Comparison of ENCODE assay signal across 16 mouse cellular contexts in the genomic region with DNA sequence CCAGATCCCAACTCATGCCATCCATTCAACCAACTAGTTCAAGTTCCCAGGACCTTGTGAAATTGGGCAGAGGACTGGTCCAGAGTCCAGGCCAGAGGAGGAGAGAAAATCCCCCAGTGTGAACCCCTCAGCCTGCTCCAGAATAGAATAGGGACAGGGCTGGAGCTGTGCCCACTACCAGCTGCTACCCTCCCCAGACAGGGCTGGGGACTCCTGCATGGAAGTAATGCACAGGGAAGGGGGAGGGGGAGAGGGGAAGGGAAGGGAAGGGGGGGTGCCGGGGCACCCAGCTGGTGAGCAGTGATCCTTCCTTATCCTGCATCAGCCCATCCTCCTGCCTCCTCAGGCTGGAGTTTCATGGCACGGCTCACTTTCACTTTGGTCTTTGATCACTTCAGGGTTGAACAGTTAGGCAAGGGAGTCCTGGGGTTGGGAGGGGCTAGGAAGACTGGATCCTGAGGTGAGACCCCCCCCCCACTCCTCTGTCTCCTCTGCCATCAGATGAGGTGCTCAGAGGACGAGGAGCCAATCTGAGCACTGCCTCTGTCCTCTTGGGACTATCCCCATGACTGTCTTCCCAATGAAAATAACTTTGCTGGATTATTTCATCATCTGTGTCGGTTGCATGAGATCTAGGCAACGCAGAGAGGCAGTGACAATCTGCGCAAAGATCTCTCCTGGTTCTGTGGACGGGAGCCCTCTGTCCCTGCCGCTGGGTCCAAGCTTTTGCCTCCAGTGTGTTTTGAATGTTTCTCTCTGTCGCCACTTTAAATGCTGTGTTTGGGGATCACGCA. TPM values are rescaled to one million over a fixed set of nuclear protein-coding genes. Genes with fewer than 3 reads are reported as not detected.
DNase-seq lines count a peak whose midpoint lies in the region; ATAC-seq and TF ChIP-seq lines count a peak whose summit lies in the region.
"Had no signal": no experiment of that assay in that cellular context is flagged by ENCODE, and none has a peak within 500 bp of the region (broad histone marks: within the 10 kb centered on the region; RNA-seq: fewer than 3 reads in every experiment).

No protein-coding gene starts in this region.

- WGBS in kidney, postnatal 0 days, result 48% methylated on average over 10 of the region's 10 CpGs
- 44% methylated on average over 10 of the region's 10 CpGs for WGBS in liver, embryonic 12.5 days (ENCODE audit: insufficient replicate concordance)

- no peaks in the 10 kb centered on the region for H3K9me3 ChIP-seq in kidney, postnatal 0 days (replicated peaks; ENCODE audit: low read length)
- H3K9me3 ChIP-seq in liver, embryonic 12.5 days (replicated peaks), result no peaks in the 10 kb centered on the region
- H3K9me3 ChIP-seq: embryonic facial prominence, embryonic 15.5 days; intestine, embryonic 15.5 days had no signal

- H3K36me3 ChIP-seq in kidney, postnatal 0 days (ENCODE audit: insufficient read depth, low read length), result no peaks in the 10 kb centered on the region
- no peaks in the 10 kb centered on the region for H3K36me3 ChIP-seq in liver, embryonic 12.5 days
- H3K36me3 ChIP-seq: embryonic facial prominence, embryonic 15.5 days; intestine, embryonic 15.5 days had no signal

- intact Hi-C loops in heart, postnatal 14 days (cut with DNase I), result no loop called here

- H3K4me1 ChIP-seq in kidney, postnatal 0 days (replicated peaks; ENCODE audit: insufficient read depth, low read length), result 0 out of 2 replicates have a peak, but pooled peaks cover 11% of the 10 kb centered on the region
- no peaks in the 10 kb centered on the region for H3K4me1 ChIP-seq in liver, embryonic 12.5 days

- TF ChIP-seq CTCF in kidney, postnatal 0 days (IDR thresholded peaks at IDR 0.05; ENCODE audit: low read depth), result no peak

- peaks cover 15% of the 10 kb centered on the region for H3K27me3 ChIP-seq in kidney, postnatal 0 days (ENCODE audit: insufficient read depth, low read length)
- peaks cover 77% of the 10 kb centered on the region for H3K27me3 ChIP-seq in liver, embryonic 12.5 days (replicated peaks)

- peak; percentile 87 for DNase-seq in heart, adult 11 months
- DNase-seq in heart, postnatal 14 days, result no peak
- DNase-seq in kidney, postnatal 0 days (ENCODE audit: low spot score), result peak; percentile 57
- no peak for DNase-seq in kidney, postnatal 4 days
- DNase-seq in retina, postnatal 1 day, result peak; percentile 80
- DNase-seq in retina, embryonic 14.5 days (ENCODE audit: low spot score), result no peak
- DNase-seq in layer of hippocampus, postnatal 10 days (ENCODE audit: low spot score in 2 of 2), result no peak
- DNase-seq: adrenal gland, postnatal 36 days; gastrocnemius, postnatal 36 days; liver; lung, embryonic 14.5 days; right cerebral cortex, postnatal 14 days had no signal

- no peak overlapping the region for H3K27ac ChIP-seq in kidney, postnatal 0 days
- H3K27ac ChIP-seq in liver, embryonic 12.5 days, result no peak overlapping the region
- H3K27ac ChIP-seq: embryonic facial prominence, embryonic 15.5 days; intestine, embryonic 15.5 days; left cerebral cortex, adult 2 months had no signal

- H3K4me3 ChIP-seq in kidney, postnatal 0 days (replicated peaks; ENCODE audit: low read depth, low read length), result no peak overlapping the region
- H3K4me3 ChIP-seq in liver, embryonic 12.5 days, result no peak overlapping the region
- H3K4me3 ChIP-seq: embryonic facial prominence, embryonic 15.5 days; intestine, embryonic 15.5 days; left cerebral cortex, adult 2 months had no signal

- no peak overlapping the region for H3K9ac ChIP-seq in kidney, postnatal 0 days (ENCODE audit: low read depth, low read length)
- no peak overlapping the region for H3K9ac ChIP-seq in liver, embryonic 12.5 days
- H3K9ac ChIP-seq: embryonic facial prominence, embryonic 15.5 days; intestine, embryonic 15.5 days; lung, embryonic 14.5 days had no signal

- ATAC-seq in kidney, postnatal 0 days (replicated peaks; ENCODE audit: low FRiP score, low read depth), result 0 out of 2 replicates have a peak, but pooled peaks have one; percentile 17
- no peak for ATAC-seq in liver, embryonic 12.5 days
- ATAC-seq: intestine, embryonic 15.5 days had no signal

- H3K4me2 ChIP-seq in kidney, postnatal 0 days (ENCODE audit: low read length), result no peak overlapping the region
- H3K4me2 ChIP-seq in liver, embryonic 12.5 days, result no peak overlapping the region
- H3K4me2 ChIP-seq: embryonic facial prominence, embryonic 15.5 days; intestine, embryonic 15.5 days; lung, embryonic 14.5 days had no signal

RNA-seq across cellular contexts. Expression of gene Casz1, which starts 28.6 kb away (rescaled TPM):
- total RNA-seq in heart, postnatal 14 days (2021), result 10 to 100 TPM; 48.1 to 53.1 TPM
- polyA plus RNA-seq in kidney, postnatal 0 days (2015; fragmentation: Nextera tagmentation; extraction: Ambion mirVana), result 6.2 and 6.7 TPM in 2 replicates
- polyA plus RNA-seq in liver, embryonic 12.5 days (2016; fragmentation: Nextera tagmentation; extraction: Ambion mirVana), result 0.50 and 0.60 TPM in 2 replicates
- 1 to 10 TPM; 1.1 to 1.3 TPM for total RNA-seq in layer of hippocampus, postnatal 10 days (2021)

Comparison
In these comparisons a context has a peak if more than half of its experiments do, and no peak if none do; other contexts are left out.
1. DNase-seq: peak in heart, adult 11 months (single experiment), kidney, postnatal 0 days (single experiment) and retina, postnatal 1 day (single experiment); none in heart, postnatal 14 days (0 of 2), kidney, postnatal 4 days (0 of 2), retina, embryonic 14.5 days (single experiment) and layer of hippocampus, postnatal 10 days (0 of 2).
2. RNA of gene Casz1, which starts 28.6 kb away (total RNA-seq): 48.1 to 53.1 TPM in heart, postnatal 14 days; 1.1 to 1.3 TPM in layer of hippocampus, postnatal 10 days; every median in the first group is over 10 times any median in the second.